Mouse (Mus musculus) left cerebral cortex, adult 2 months (tissue): ENCODE data around the gene Macf1. TPM values are rescaled to one million over a fixed set of nuclear protein-coding genes. Genes with fewer than 3 reads are reported as not detected.

Experiments
- DNase-seq, 2 experiments: peaks; one replicate each; pipeline ENCODE4 v3.0.0; 2021 to 2022; ENCODE audit warnings: low spot score in 2 of 2, mixed read lengths in 1 of 2; ENCODE audit errors: extremely low spot score in 1 of 2
- H3K27ac ChIP-seq: fragments of 200-600 bp; 2 replicates; pipeline ENCODE4 v1.8.1; 2022
- H3K4me3 ChIP-seq: fragments of 200-600 bp; 2 replicates; pipeline ENCODE4 v1.8.1; 2022
- CTCF ChIP-seq: fragments of 200-600 bp; IDR thresholded peaks from 2 replicates; pipeline ENCODE4 v1.8.1; 2022; ENCODE audit warnings: antibody characterized with exemption, mild to moderate bottlenecking, moderate library complexity
- intact Hi-C: fragments of 180-260 bp; cut with DNase I; formaldehyde crosslinking; loops from one replicate; pipeline ENCODE4 v1.15.1; 2025
- total RNA-seq, 2 experiments: library from RNA; stranded (reverse); gene quantifications; 2 replicates each; pipeline ENCODE4 v1.2.3; 2021

Gene Macf1
- total RNA-seq, 2 experiments from 2014 or later, result 242 to 255 TPM

DNA sequence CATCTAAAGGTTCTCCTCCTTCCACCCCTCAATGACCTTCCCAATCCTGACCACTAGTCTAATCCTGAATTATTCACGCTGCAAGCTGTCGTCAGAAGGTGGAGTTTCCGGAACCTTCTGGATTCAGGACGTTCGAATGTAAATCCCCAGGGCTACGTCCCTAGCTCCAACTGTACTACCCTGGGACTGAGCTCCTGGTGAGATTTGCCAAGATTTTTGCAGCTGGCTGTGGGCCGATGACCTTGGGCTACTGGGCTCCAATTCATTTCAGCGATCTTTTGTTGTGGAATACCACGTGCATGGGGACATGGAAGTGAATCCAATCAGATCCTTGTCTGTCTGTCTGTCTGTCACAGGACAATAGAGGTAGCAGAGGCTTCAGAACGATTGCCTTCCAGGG is 6.2 kb upstream of the Macf1 start:
- TF ChIP-seq CTCF, result no peak
- intact Hi-C loops, result no loop called here

GRCm38 (mm10) chr4:123687025-123687781 is 3.0 kb upstream of the Macf1 start:
- H3K27ac ChIP-seq, result peak overlapping the region; percentile 96
- intact Hi-C loops, result loop anchor here (2.0 to 5.0 kb wide), 2 partner anchors 32 to 215 kb away; partner anchors contain the start of genes Mycbp and Ndufs5
- DNase-seq, result peak in 1 of 2 experiments; percentile 56
- no peak for TF ChIP-seq CTCF
- peak overlapping the region; percentile 77 for H3K4me3 ChIP-seq

More for the DNA sequence above, 6.2 kb upstream of the Macf1 start:
- DNase-seq, result no peak
- Histone ChIP-seq H3K4me3 (no peak overlapping the region), H3K27ac (no peak overlapping the region)

- peak overlapping the region; percentile 77 for H3K4me3 ChIP-seq
- peak overlapping the region; percentile 96 for H3K27ac ChIP-seq
- DNase-seq, result no peak
- no peak for TF ChIP-seq CTCF
- intact Hi-C loops, result loop anchor here (2.0 to 5.0 kb wide), 2 partner anchors 32 to 216 kb away; partner anchors contain the start of genes Mycbp and Ndufs5
These were observed 2.3 kb upstream of the Macf1 start for GRCm38 (mm10) chr4:123686368-123687024.

- TF ChIP-seq CTCF, result no peak
- no peak for DNase-seq
- intact Hi-C loops, result loop anchor here (2.0 to 5.0 kb wide), 2 partner anchors 33 to 217 kb away; partner anchors contain the start of genes Mycbp and Ndufs5
- peak overlapping the region; percentile 77 for H3K4me3 ChIP-seq
- peak overlapping the region; percentile 96 for H3K27ac ChIP-seq
These were observed 1.5 kb upstream of the Macf1 start for GRCm38 (mm10) chr4:123685506-123686242.

DNA sequence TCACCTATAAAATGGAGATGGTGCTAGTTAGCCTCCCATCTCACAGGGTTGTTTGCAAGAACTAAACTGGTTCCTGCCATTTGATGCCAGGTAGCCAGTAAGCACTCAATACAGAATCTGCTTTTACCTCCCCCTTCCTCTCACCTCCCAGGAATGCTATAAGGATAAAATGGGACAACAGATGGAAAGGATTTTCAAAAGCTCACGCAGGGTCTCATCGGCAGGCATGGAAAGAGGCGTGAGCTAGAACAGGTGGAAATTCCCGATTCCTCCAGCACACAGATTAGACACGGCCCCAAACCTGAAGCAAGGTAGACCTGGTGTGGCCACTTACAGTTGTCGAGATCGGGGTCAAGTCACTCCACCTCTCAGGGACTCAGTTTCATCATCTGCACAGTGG is 886 bp upstream of the Macf1 start:
- TF ChIP-seq CTCF, result no peak
- DNase-seq, result no peak
- intact Hi-C loops, result loop anchor here (5.0 kb wide), 1 partner anchor 217 kb away; the partner anchor contains the start of gene Mycbp
- Histone ChIP-seq H3K4me3 (peak overlapping the region; percentile 77), H3K27ac (peak overlapping the region; percentile 96)

DNA sequence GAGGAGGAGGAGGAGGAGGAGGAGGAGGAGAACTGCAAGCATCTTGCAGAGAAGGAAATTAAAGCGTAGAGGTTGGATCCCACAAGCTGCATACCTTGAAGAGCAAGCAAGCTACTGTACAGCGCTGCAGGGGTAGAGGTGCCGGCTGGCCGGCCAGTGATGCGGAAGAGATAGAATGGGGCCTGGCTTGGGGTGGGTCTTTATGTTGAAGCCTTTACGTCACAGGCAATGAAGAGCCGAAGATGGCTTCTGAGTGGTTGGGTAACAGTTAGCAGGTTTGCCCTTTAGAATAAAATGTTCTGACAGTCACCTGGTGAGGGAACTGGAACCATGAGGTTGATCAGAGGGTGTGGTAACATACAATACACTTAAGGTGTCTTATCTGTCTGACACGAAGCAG is 1.9 kb downstream of the Macf1 start:
- DNase-seq, result no peak
- H3K27ac ChIP-seq, result peak overlapping the region; percentile 77

GRCm38 (mm10) chr4:123680962-123681361 is 3.2 kb downstream of the Macf1 start:
- TF ChIP-seq CTCF, result no peak
- Histone ChIP-seq H3K4me3 (no peak overlapping the region), H3K27ac (peak overlapping the region; percentile 88)
- peak in 1 of 2 experiments; percentile 56 for DNase-seq
- intact Hi-C loops, result no loop called here

More for the DNA sequence above, 1.9 kb downstream of the Macf1 start:
- TF ChIP-seq CTCF, result no peak
- no peak overlapping the region for H3K4me3 ChIP-seq
- intact Hi-C loops, result no loop called here

DNA sequence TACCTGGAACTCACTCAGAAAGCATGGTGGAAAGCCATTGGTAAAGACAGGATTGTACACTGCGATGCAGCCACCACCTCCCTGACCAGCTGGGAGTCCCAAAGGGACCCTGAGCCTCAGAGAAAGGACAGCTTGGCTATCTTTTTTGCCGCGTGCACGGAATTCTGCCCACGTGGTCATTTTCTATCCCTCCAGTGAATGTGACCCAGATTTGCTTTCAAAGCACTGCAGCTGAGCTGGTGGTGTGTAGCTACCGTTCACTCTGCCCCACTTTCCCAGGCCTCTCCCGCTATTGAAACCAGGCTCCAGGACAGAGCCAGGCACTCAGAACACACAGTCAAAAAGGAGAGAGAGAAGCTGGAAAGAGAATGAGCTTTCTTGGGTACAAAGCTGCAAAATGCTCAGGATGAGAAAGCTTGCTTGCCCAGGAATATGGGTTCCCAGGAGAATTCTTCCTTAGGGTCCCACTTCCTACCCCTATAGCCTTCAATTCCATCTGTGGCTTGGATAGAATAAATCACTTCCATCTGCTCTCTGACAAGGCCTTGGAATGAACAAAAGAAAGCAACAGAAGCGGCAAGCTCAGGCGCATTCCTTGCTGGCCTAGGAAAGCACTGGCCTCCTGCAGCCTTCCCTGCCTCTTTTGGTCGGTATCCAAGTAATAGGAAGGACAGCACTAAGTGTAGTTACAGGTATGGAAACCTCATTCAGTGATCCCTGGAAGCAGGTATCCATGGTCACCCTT is 6.9 kb downstream of the Macf1 start:
- no peak for TF ChIP-seq CTCF
- peak overlapping the region; percentile 91 for H3K27ac ChIP-seq
- intact Hi-C loops, result loop anchor here (5.0 kb wide), 1 partner anchor 40 kb away; the partner anchor contains the start of gene Ndufs5
- DNase-seq, result no peak
- no peak overlapping the region for H3K4me3 ChIP-seq

GRCm38 (mm10) chr4:123670598-123670997 is 13.6 kb downstream of the Macf1 start:
- no peak overlapping the region for H3K4me3 ChIP-seq
- intact Hi-C loops, result no loop called here
- peak overlapping the region; percentile 66; the same call in 1 of the 2 replicates for H3K27ac ChIP-seq
- TF ChIP-seq CTCF, result no peak
- no peak for DNase-seq

DNA sequence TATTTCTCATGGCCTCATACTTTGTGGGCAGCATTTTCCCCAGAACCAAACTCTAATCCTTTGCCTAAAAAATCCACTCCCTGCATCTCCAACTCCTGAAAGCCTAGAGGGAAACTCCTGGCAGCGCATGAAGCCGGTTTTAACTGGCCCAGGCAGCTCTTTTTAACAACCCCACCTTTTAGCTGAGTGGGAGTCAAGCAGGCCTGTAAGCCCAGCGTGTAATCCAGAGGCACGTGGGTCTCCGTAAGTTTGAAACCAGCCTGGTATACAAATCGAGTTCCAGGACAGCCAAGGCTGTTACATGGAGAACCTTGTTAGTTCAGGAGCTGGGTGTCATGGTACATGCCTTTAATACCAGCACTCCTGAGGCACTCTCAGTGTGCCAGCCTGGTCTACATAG is 14.5 kb downstream of the Macf1 start:
- no peak for DNase-seq
- Histone ChIP-seq H3K4me3 (no peak overlapping the region), H3K27ac (peak overlapping the region; percentile 66)
- TF ChIP-seq CTCF, result no peak
- intact Hi-C loops, result loop anchor here (5.0 kb wide), 1 partner anchor 362 kb away; no protein-coding TSS in a partner anchor

DNA sequence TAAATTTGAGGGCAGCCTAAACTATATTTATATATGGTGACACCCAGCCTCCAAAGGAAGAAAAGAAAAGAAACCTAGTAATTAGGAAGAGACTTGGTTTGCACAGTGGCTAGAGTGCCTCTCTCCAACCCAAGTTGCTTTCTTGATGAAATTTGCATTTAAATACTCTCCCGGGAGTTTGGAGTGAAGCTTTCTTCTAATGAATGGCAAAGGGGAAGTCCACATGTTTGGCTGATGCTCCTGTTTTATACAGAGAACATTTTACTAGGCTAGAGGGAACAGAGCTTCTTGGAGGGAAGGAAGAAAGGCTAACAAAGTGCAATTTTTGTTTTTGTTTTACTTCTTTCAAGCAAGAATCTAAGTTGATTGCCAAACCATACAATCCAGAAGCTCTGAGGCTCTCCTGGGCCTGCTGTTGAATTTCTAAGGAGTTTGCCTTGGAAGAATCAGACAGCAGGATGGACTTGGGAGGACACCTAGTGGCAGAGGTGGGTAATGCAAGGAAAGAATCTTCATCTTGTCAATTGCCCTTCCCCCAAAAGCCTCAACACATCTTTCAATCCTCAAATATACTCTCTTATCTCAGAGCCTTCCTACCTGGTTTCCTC is 16.8 kb downstream of the Macf1 start:
- intact Hi-C loops, result loop anchor here (1.0 to 5.0 kb wide), 4 partner anchors 79 to 360 kb away; no protein-coding TSS in a partner anchor
- Histone ChIP-seq H3K4me3 (no peak overlapping the region), H3K27ac (peak overlapping the region; percentile 87)
- peak; percentile 81 to 88 for DNase-seq
- TF ChIP-seq CTCF, result peak; percentile 99
